Mouse (Mus musculus) intestine, postnatal 0 days (tissue): ENCODE results near the gene Msrb2. TPM values are rescaled to one million over a fixed set of nuclear protein-coding genes. Genes with fewer than 3 reads are reported as not detected.

ENCODE experiments used
- ATAC-seq: fragments of 200-750 bp; cut with Nextera tagmentation; 2 replicates; pipeline ENCODE4 v1.8.0; 2017; ENCODE audit warnings: mild to moderate bottlenecking, moderate TSS enrichment, moderate library complexity
- H3K27ac ChIP-seq: fragments of 300-500 bp; sonication (generic); 2 replicates; pipeline ENCODE4 v1.5.1; 2014; ENCODE audit warnings: mild to moderate bottlenecking, low read depth, low read length, moderate library complexity
- H3K27me3 ChIP-seq: fragments of 300-500 bp; sonication (generic); replicated peaks from 2 replicates; pipeline ENCODE4 v1.6.1; 2014; ENCODE audit warnings: low read length, mixed read lengths; ENCODE audit not compliant: control insufficient read depth, insufficient read depth
- H3K36me3 ChIP-seq: fragments of 300-500 bp; sonication (generic); 2 replicates; pipeline ENCODE4 v1.6.1; 2014; ENCODE audit warnings: mild to moderate bottlenecking, moderate library complexity; ENCODE audit not compliant: control insufficient read depth, insufficient read depth
- H3K4me1 ChIP-seq: fragments of 300-500 bp; sonication (generic); replicated peaks from 2 replicates; pipeline ENCODE4 v1.6.1; 2014; ENCODE audit warnings: antibody characterized with exemption, low read length, mixed read lengths; ENCODE audit not compliant: control insufficient read depth, insufficient read depth
- H3K4me2 ChIP-seq: fragments of 300-500 bp; sonication (generic); replicated peaks from 2 replicates; pipeline ENCODE4 v1.6.1; 2014; ENCODE audit warnings: low read depth, mild to moderate bottlenecking, moderate library complexity
- H3K4me3 ChIP-seq: fragments of 300-500 bp; sonication (generic); 2 replicates; pipeline ENCODE4 v1.5.1; 2014; ENCODE audit warnings: low read depth, low read length
- H3K9ac ChIP-seq: fragments of 300-500 bp; sonication (generic); 2 replicates; pipeline ENCODE4 v1.6.1; 2014; ENCODE audit warnings: mild to moderate bottlenecking, low read depth, low read length
- H3K9me3 ChIP-seq: fragments of 300-500 bp; sonication (generic); 2 replicates; pipeline ENCODE4 v1.6.1; 2016; ENCODE audit warnings: mixed run types; ENCODE audit not compliant: control insufficient read depth
- CTCF ChIP-seq: sonication (generic); IDR thresholded peaks from 2 replicates; pipeline ENCODE4 v1.5.1; 2016; ENCODE audit warnings: low read depth, mild to moderate bottlenecking, control low read depth, antibody characterized with exemption, moderate library complexity
- WGBS: fragments of 180-500 bp; shearing (Covaris S2); extraction: QIAGEN DNeasy Blood & Tissue Kit; methylation state at CpG from one replicate; pipeline ENCODE4 v1.1.7; 2014; 5-methylcytosine and 5-hydroxymethylcytosine counted together
- polyA plus RNA-seq: library from polyadenylated mRNA; unstranded; fragments of >200 nt; fragmentation: Nextera tagmentation; extraction: Ambion mirVana; gene quantifications from 2 replicates; pipeline ENCODE4 v1.2.1, GENCODE M21; 2015

Gene Msrb2
- 8.3 TPM in 2 replicates for polyA plus RNA-seq

DNA sequence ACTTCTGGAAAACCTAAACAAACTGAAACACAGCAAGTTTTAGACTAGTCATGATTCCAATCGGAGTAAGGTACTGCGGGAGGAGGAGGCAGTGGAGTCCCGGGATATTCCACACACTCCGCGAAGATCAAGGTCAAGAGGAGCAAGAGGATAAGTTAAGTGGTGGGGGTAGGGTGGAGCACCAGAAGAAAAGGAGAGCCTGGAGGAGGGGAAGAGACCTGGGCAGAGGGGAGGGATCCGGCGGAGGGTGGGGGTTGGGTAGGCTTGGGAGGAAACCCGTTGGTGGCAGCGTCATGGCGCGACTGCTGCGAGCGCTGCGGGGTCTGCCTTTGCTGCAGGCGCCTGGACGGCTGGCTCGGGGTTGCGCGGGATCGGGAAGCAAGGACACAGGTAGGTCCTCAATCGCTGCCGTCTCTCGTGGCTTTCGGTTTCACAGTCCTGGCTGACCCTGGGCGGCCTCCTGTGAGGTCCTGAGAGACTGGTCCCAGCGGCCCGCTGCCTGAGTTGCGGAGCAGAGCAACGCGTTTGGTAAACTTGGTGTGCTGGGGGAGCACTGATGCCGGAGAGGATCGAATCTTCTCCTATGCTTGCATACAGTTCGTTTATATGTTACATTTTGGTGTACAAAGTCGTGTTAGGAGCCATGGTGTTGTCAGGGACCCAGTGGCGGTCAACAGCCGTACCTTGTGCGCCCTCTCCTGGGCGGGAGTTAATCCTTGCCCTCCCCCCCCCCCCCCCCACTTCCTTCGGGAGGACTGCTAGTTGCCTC lies at the start of gene Msrb2:
TSS of gene Msrb2 (plus strand) at position 51 of the 769 bp plus-strand sequence.
- under 1% methylated on average over 39 of the region's 39 CpGs for WGBS
- no peaks in the 10 kb centered on the region for H3K4me1 ChIP-seq
- H3K4me3 ChIP-seq, result peak within 1 kb of the TSS; percentile 82
- peak; percentile 82 for TF ChIP-seq CTCF
- no peaks in the 10 kb centered on the region for H3K27me3 ChIP-seq
- H3K9me3 ChIP-seq, result no peaks in the 10 kb centered on the region
- peak; percentile 92 for ATAC-seq
- no peaks in the 10 kb centered on the region for H3K36me3 ChIP-seq
- peak within 1 kb of the TSS; percentile 64 for H3K27ac ChIP-seq
- H3K9ac ChIP-seq, result peak within 1 kb of the TSS; percentile 76
- peak within 1 kb of the TSS; percentile 68 for H3K4me2 ChIP-seq

DNA sequence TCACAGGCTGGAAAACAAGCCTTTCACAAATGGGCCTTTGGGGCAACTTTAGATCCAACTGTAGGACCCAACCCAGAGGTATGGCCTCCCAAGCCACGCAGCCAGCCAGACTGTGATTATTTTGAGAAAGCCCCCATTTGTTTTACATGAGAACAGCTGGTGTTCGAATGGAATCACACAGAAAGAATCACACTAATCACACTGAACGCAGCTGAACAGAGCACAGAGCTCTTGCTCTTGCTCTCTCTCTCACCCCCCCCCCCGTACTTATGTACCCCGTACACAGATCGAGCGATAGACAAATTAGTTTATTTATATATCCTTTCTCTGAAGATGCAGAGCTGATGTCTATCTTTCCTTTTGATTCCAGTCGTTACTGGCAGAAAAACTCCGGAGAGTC lies 48.8 kb upstream of the Msrb2 start:
- no peak for ATAC-seq
- Histone ChIP-seq H3K4me2 (no peak overlapping the region), H3K4me3 (no peak overlapping the region), H3K4me1 (no peaks in the 10 kb centered on the region), H3K27ac (no peak overlapping the region), H3K9ac (no peak overlapping the region), H3K27me3 (no peaks in the 10 kb centered on the region), H3K9me3 (no peaks in the 10 kb centered on the region), H3K36me3 (no peaks in the 10 kb centered on the region)
- TF ChIP-seq CTCF, result no peak
- WGBS, result 72% methylated on average over 9 of the region's 9 CpGs

DNA sequence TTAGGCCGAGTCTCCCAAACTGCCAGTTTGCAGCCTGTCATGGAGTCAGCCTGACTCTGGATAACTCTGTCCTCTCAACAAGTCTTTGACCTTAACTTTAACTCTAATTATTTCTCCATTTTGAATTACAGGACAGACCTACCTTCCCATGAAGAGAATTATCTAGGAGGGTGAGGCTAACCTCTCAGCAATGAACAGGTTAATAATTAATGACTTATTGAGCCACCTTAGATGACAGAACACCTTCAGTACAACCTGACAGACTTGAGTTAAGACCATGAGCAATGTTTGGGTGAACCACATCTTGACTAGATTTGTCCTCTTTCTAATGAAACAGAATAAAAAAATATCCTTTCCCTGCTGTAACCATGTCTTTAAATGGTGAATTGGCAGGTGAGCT lies 44.9 kb upstream of the Msrb2 start:
- H3K27me3 ChIP-seq, result no peaks in the 10 kb centered on the region
- no peak overlapping the region for H3K27ac ChIP-seq
- no peak for TF ChIP-seq CTCF
- H3K4me2 ChIP-seq, result no peak overlapping the region
- H3K9ac ChIP-seq, result no peak overlapping the region
- H3K9me3 ChIP-seq, result no peaks in the 10 kb centered on the region
- H3K4me1 ChIP-seq, result no peaks in the 10 kb centered on the region
- H3K36me3 ChIP-seq, result no peaks in the 10 kb centered on the region
- WGBS, result 83% methylated on average over 1 of the region's 1 CpGs
- no peak for ATAC-seq
- H3K4me3 ChIP-seq, result no peak overlapping the region

- no peak overlapping the region for H3K4me2 ChIP-seq
- no peak overlapping the region for H3K27ac ChIP-seq
- 67% methylated on average over 4 of the region's 4 CpGs for WGBS
- H3K9me3 ChIP-seq, result no peaks in the 10 kb centered on the region
- H3K9ac ChIP-seq, result no peak overlapping the region
- no peak overlapping the region for H3K4me3 ChIP-seq
- TF ChIP-seq CTCF, result no peak
- H3K4me1 ChIP-seq, result no peaks in the 10 kb centered on the region
- no peaks in the 10 kb centered on the region for H3K36me3 ChIP-seq
- no peak for ATAC-seq
- no peaks in the 10 kb centered on the region for H3K27me3 ChIP-seq
Observed at GRCm38 (mm10) chr2:19327811-19328210, 43.4 kb upstream of the Msrb2 start.

- ATAC-seq, result no peak
- Histone ChIP-seq H3K4me3 (no peak overlapping the region), H3K27me3 (no peaks in the 10 kb centered on the region), H3K9me3 (no peaks in the 10 kb centered on the region), H3K36me3 (no peaks in the 10 kb centered on the region), H3K27ac (no peak overlapping the region), H3K4me1 (no peaks in the 10 kb centered on the region), H3K9ac (no peak overlapping the region), H3K4me2 (peak overlapping the region; percentile 44)
- TF ChIP-seq CTCF, result no peak
- WGBS, result 32% methylated on average over 10 of the region's 10 CpGs
Observed at GRCm38 (mm10) chr2:19343901-19344635, 27.2 kb upstream of the Msrb2 start.

DNA sequence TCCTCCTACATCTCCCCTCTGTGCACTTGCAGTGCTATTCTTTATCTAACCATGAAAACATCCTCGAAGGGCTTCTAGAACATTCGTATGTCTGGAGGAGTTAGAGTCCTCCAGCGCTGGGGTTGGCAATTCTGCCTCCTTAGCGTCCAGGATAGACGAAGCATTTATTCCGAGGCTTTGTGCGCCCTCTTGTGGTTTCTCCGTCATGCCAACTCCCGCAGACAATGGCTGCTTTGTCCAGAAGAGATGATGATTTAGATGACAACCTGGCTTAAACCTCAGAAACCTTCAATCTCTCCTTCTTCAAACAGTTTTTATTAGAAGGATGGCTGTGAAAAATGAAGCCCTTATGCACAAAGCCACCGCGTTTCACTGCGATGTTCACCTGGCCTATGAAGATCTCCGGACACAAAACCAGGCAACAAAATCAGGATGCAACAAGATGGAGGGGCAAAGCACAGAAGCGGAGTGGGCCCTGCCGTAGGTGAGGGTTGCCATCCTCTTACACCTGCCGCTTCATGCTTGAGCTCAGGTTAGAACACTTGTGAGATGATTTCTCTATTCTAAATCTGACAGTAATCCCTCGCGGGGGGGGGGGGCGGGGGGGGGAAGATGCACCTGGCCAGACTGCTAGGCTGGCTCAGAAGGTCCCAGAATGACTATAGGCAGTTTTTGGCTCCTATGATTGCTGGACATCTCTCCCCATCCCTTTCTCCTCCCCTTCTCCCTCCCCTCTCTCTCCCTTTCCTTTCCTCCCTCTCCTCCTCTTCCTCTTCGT lies 26.4 kb upstream of the Msrb2 start:
- no peak overlapping the region for H3K9ac ChIP-seq
- WGBS, result 21% methylated on average over 19 of the region's 20 CpGs
- no peaks in the 10 kb centered on the region for H3K36me3 ChIP-seq

More for the DNA sequence above, 26.4 kb upstream of the Msrb2 start:
- no peak overlapping the region for H3K27ac ChIP-seq
- no peak for ATAC-seq
- no peaks in the 10 kb centered on the region for H3K27me3 ChIP-seq
- no peak overlapping the region for H3K4me3 ChIP-seq
- H3K4me1 ChIP-seq, result no peaks in the 10 kb centered on the region
- H3K4me2 ChIP-seq, result peak overlapping the region; percentile 44
- no peaks in the 10 kb centered on the region for H3K9me3 ChIP-seq
- TF ChIP-seq CTCF, result peak; percentile 89
